Mouse (Mus musculus): ENCODE measurements around the gene Asnsd1.
"Not testable (repeated sequence)": the region's sequence is repeated elsewhere in the genome, so short reads cannot be mapped to it uniquely, and the experiment has no call there.

Asnsd1 gene

DNA sequence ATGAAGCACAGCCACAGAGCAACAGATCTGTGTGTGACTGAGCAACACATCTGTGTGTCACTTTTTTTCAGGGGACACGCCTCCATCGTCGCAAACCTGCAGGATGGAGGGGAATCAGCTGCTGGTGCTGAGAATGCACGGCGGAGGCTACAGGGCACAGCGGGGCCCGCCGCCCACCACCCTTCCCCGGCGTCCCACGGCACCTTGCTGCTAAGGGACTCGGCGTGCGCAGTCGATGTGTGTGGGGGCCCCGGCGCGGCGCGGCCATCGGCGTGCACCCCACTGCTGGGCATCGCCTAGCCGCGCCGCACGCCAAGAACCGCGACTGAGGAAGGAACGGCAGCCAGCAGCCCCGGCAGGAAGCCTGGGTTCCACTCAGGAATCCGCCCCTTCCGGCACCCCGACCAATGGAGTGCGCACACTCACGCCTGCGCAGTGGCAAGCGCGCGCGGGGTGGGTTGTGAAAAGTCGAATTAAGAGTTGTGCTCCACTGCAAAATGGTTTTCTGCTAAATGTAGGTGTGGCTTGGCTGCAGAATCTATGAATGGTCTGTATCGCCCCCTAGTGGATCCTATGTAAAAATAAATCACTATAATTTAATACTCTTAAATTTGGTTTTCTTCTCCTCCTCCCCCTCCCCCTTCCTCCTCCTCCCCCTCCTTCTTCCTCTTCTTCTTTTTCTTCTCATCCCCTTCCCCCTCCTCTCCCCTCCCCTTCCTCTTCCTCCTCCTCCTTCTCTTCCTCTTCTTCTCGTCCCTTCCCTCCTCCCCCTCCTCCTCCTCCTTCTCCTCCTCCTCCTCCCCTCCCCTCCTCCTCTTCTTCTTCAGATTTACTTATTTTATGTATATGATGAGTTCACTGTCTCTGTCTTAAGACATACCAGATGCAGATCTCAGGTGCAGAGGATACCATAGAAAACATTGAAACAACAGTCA lies at the start of gene Asnsd1, which contains the start of the genes Asdurf and Gm28551:
TSS of gene Asnsd1 (minus strand) at position 426 of the 935 bp plus-strand sequence.
TSS of gene Asdurf (minus strand) at position 293 of the 935 bp plus-strand sequence.
TSS of gene Gm28551 (minus strand) at position 341 of the 935 bp plus-strand sequence.
- DNase-seq (ENCODE audit: low read depth, low spot score), result peak; percentile 94

DNA sequence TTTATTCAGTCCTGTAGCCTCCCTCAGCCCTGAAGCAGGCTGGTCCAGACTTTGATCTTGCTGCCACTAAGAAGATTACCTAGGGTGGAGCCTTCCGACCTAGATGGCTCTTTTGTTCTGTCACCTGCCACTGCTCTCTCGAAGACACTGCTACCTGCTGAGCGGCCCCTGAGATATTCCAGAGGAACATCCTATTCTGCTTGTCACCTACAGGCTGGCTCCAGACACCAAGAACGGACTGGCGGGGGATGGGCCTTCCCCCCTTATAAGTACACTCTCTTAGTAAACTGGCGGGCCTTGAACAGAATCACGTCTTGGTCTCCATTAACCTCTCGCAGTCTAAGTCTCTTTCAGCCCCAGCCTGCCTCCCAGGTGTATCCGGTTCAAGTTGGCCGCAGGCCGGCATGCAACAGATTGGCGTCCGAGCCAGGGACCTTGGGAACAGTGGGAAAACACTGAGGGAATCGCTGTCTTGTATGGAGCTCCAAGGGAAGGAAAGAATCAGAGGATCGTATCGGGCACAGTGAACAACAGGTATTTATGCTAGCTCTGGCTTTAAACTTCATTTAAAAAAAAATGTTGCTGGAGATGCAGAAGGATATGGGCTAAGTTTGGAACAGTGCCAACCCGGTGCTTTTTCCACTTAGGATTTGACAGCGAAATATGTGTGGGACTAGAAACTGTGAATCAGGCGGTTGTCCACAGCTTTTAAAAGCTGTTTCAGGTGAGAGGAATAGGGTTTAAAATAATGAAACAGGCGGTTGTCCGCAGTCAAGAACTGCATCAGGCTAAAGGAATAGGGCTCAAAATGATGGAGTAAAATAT lies 41.6 kb upstream of the Asnsd1 start:
- peak; percentile 13 for DNase-seq (ENCODE audit: low read depth, low spot score)

DNA sequence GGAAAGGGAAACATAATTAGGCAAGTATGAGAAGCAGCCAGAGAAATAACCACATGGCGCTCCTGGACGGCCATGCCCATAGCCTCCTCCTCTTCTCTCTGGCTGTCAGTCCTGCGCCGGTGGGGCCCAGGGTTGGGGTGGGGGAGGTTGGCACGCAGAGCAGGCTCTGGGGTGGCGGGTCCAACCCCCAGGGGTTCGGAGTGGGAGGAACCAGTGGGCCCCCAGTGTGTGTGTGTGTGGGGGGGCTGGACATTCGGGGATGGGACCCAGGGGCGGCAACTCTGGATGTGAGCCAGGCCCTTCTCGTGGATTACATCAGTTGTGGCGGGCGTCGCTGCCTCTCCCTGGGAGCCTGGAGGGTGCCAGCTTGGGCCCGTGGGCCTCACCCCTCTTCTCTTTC lies 36.2 kb upstream of the Asnsd1 start:
- no peak for DNase-seq (ENCODE audit: low read depth, low spot score)

DNA sequence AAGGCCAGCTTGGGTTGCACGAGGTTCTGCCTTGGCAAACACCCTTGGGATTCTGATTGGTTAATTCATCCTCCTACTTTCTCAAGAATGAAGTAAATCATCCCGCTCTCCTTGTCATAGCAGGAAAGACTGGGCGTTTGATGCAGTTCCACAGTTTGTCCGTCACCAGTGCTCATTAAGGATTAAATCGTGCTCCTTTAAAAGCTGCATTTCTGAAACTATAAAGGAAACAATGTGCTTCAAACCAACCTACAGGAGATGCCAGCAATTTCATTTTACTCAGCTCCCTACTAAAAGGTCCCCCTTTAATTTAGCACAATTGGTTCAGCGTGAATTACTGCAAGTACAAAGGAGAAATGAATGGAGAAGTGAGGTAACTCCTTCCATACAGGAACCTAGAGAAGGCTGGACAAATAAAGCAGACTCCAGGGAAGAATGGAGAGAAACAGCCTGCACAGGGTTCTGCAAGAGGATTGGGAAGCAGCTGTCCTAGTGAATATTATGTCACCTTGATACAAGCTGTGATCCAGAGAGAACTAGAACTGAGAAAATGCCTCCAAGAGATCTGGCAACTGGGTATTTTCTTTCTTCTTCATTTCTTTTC lies 31.6 kb upstream of the Asnsd1 start:
- DNase-seq (ENCODE audit: low read depth, low spot score), result no peak

DNA sequence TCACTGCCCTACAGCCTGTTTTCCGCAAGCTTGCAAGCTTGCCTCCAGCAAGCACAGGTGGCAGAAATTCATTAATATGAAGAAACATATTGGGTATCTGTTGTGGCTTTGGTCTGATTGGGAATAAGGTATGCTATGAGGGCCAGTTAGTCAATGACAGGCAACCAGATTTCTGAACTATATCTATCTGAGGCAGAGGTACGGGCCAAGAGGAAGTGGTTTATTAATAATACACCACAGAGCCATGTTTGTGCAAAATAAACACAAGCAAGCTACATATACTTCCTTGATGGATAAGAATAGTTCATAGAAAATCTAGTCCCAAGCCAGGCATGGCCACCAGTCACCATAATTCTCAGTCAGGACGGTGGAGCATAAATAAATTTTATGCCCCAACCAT lies 25.2 kb upstream of the Asnsd1 start:
- DNase-seq (ENCODE audit: low read depth, low spot score), result no peak

DNA sequence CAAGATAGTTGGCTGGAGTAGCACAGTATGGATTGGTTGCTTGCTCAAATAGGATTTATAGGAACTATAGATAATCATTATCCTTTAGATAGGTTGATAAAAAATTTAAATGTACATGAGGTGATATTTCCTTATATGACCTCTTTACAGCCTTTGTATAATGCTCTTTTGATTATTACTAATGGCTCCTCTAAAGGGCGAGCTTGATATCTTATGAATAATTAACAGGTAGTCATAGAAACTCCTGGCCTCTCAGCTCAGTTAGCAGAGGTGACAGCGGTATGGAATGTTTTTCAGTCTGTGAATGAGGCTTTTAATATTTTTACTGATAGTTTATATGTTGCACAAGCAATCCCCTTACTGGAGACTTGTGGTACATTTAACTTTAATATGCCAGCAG lies 23.4 kb upstream of the Asnsd1 start:
- not testable (repeated sequence) for DNase-seq (ENCODE audit: low read depth, low spot score)

DNA sequence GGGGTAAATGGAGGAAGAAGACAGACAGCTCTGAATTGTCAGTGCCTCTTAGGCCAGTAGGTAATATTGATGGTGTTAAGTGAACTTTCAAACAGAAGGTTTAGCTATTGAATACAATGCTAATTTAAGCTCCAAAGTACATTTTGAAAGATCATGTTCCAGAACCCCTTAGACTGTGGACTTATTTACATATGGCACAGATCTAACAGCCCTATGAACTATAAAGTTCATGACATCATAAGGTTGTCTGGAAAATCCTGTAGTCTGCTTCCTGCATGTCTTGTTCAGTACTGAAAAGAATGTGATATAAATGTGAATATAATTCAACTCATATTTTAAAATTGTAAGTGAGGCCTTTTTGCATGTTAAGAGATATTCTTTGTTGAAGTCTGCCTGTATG lies 6.4 kb upstream of the Asnsd1 start:
- no peak for DNase-seq (ENCODE audit: low read depth, low spot score)

DNA sequence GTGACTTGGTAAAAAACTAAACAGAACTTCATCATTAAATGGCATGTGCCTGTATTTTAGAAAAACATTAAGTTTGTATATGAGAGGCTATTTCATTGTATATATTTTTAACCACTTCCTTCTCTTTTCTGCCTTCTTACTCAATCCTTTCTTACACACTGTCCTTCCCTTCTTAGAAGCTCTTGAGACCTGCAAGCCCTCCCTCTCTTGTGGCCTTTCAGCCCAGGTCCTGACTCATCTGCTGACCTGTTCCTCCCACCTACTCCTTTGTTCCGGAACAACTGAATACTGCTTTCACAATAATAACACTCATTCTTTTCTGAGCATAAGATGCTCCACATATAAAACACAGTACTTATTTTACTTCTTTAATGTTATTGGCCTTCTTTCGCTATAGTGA lies 11.5 kb downstream of the Asnsd1 start:
- DNase-seq (ENCODE audit: low read depth, low spot score), result no peak

DNA sequence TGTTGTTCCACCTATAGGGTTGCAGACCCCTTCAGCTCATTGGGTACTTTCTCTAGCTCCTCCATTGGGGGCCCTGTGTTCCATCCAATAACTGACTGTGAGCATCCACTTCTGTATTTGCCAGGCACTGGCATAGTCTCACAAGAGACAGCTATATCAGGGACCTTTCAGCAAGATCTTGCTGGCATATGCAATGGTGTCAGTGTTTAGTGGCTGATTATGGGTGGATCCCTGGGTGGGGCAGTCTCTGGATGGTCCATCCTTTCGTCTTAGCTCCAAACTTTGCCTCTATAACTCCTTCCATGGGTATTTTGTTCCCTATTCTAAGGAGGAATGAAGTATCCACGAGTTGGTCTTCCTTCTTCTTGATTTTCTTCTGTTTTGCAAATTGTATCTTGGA lies 15.1 kb downstream of the Asnsd1 start:
- not testable (repeated sequence) for DNase-seq (ENCODE audit: low read depth, low spot score)

DNA sequence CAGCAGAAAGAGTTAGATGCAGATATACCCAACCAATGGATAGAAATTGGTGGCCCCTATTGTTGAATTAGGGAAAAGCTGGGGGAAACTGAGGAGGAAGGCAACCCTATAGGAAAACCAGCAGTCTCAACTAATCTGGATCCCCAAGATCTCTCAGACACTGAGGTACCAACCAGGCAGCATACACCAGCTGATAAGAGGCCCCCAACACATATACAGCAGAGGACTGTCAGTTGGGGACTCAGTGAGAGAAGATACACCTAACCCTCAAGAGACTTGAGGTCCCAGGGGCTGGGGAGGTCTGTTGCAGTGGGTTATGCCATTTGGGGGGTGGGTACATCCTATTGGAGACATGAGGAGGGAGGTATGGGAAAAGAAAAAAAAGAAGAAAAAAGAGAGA lies 17.1 kb downstream of the Asnsd1 start:
- DNase-seq (ENCODE audit: low read depth, low spot score), result no peak

DNA sequence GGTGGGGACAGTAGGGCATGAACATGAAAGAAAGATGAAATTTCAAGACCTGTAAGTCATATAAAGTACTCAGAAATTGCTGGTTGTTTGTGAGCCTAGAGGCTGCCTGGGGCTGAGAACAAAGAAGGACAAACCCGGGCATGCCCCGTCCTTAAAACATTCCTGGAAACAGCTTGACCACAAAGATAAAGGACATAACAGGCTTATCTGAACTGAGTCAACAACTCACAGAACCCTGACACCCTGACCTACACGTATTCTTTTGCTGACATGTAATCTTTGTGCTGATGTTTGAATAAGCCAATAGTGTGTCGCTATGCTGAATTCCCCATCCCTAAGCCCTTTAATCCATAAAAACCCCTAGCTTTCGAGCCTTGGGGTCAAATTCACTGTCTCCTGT lies 19.0 kb downstream of the Asnsd1 start:
- DNase-seq (ENCODE audit: low read depth, low spot score), result not testable (repeated sequence)

DNA sequence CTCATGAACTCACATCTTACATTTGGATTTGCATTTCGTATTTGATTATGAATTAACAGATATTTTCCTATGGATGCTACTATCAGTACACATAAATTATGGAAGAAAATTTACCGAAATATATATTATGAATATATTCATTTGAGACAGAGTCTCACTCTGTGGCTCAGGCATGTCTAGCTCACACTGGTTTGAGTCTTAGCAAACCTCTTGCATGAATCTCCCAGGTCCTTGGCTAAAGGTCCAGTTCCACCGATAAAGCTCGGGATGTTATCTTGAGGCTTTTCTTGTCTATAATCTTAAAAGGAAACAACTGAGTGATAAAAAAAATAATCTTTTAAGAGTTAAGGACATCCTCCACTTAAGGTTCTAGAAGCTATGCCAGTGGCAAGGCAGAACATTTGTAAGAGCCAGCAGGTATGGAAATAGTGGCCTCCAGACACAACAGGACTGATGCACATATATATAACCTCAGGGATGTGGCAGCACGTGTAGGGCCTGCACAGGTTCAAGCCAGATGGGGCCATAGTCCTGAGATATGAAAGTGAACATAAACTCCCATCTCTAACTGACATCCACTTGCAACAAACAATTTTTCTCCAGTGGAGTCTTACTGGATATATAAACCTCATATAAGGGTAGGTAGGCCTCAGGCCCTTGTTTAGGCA lies 27.6 kb downstream of the Asnsd1 start:
- no peak for DNase-seq (ENCODE audit: low read depth, low spot score)

DNA sequence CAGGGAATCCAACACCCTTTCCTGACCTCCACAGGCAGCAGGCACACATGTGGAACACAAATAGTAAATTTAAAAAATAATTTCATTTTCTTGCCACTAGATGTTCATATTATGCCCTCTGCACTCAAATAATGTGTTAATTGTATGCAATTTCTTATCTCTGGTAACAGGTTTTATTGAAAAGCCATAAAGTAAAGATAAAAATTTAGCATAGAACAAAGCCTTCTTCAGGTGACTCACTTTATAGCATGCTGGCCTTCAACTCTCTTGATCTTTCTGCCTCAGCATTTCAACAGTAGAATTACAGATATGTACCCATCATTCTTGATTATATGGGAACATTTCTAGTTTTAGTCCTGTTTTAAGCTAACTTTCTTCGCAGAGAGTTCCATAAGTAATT lies 28.3 kb downstream of the Asnsd1 start:
- DNase-seq (ENCODE audit: low read depth, low spot score), result no peak

DNA sequence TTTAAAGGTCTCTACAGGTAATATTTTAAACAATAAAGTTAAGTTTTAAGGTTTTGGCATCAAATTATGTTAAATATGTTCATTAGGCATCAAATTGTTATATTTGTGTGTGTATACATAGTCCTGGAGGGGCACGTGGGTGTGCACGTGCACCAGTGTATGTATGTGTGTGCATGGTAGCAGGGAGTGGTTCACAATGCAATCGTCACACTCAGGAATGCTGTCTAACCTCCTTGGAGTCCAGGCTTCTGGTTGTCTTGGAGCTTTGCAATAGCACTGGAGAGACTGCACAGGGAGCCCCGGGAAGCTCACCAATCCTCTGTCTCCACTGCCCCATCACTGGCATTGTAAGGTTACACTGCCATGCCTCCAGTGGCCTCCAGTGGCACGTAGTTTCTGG lies 29.3 kb downstream of the Asnsd1 start:
- DNase-seq (ENCODE audit: low read depth, low spot score), result no peak

DNA sequence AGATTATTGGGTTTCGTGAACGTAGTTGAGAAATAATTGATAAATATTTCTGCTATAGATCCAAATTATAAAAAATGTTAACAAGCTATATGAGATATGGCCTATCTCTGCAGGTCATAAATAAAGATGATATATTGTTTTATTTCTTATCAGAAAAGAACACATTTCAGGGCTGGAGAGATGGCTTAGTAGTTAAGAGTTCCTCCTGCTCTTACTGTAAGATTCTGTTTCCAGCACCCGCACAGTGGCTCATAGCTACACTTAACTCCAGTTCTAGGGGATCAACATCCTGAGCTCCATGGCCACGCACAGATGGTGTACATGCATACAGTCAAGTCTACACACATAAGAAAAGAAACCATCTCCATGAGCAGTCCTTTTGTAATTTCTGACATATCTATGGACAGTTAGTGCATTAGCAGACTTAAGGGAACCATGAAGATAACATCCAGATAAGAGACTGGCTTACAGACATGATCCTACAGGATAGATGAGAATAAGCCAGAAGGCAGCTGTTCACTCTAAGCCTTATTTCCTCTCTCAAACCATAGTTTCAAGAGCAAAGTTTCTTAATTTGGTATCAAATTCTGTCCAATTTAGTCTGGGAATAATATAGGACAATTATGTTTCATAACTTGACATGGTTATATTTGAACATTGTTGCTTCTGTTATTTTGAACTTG lies 30.7 kb downstream of the Asnsd1 start:
- no peak for DNase-seq (ENCODE audit: low read depth, low spot score)

DNA sequence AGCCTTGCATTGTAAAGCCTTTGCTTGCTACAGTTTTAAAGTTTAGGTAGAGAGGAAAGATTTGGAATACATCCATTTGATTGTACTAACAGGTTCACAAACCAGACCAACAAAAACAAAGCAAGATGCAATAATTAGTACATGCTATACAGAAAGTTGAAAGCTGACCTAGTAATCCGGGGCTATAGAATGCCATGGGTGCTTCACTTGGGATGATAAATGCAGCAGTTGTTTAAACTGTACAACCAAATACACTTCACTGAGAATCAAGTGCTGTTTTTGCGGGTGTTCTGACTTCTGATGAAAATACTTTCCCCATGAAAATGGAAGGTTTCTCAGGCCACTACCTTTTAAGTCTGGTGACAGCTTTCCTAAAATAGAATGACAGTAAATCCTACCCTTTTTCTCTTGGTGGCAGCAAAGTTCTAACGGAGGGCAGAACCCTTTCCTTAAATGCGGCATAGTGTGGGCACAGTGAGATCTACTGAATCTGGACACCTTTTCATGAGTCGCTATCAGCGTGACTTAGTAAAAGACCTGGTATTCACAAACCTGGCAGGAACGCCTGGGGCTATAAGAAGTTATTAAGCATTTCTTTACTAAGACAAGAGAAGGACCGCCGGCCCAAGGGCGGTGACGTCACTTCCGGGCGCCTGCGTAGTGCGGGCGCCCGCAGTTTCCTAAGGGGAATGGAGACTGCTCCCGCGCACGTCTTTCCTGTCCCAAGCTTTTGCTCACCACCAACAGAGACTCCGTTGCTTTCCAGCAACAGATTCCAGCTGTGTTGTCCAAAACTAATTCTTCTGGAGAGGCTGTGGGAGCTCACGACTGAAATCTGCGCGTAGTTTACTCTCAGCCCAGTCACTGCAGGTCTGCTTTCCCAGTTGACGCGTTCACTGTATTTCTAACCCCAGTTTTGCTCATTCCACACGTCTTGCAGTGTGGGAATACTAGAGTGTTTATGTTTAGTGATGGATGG lies 39.3 kb downstream of the Asnsd1 start, which contains the start of gene Osgepl1:
TSS of gene Osgepl1 (plus strand) at position 636 of the 979 bp plus-strand sequence.
- peak; percentile 90 for DNase-seq (ENCODE audit: low read depth, low spot score)

DNA sequence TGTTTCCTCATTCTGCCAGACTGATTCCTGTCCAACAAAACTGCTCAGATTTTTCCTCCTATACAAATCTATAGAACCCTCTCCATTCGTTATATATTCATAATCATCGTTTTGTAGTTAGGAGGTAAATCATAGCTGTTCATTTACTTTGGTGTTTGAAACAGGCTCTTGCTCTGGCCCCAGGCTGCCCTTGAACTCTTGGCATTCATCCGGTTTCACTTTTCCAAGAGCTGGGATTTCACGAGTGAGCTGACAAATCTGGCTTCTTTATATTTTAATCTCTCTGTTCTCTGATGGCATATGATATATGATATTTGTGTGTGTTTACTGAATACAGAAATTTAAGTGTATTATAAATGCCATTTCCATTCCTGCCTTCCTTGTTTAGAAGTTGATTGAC lies 52.0 kb downstream of the Asnsd1 start:
- no peak for DNase-seq (ENCODE audit: low read depth, low spot score)

DNA sequence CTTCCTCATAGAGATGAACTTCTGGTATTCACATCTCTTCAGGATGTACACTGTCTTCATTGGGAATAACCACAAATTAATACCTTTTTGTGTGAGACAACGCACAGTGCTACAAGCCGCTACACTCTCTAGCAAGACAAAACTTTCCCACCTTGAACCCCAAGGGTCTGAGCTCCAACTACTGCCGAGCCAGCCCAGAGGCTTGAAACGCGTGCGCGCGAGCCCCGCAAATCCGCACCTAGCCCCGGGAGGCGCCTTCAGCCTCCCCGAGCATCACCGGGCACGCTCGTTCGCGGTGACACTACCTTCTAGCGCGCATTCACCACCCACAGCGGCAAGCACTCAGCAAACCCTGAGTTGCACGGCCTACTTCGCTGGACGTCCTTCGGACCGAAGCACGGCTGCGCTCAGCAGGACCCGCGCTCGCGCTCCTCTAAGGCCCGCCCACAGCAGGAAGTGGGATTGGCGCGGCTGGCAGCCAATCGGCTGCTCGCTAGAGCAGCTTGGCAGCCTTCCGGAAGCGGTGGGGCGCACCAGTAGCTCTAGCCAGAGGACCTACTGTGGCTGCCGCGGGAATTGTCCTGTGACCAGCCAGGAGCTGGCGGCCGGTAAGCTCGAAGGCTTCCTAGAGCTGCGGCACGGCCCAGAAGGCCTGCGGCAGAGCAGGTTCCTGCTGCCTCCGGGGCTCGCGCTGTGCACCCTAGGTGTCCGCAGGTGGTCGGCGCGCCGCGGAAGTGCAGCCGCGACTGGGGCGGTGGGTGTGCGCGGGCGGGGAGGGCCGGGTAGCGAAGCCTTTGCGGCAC lies 55.8 kb downstream of the Asnsd1 start, which contains the start of the genes Pms1, Ormdl1 and Gm28778:
TSS of gene Pms1 (minus strand) at position 438 of the 803 bp plus-strand sequence.
TSS of gene Ormdl1 (plus strand) at position 515 of the 803 bp plus-strand sequence.
TSS of gene Gm28778 (plus strand) at position 531 of the 803 bp plus-strand sequence.
- DNase-seq (ENCODE audit: low read depth, low spot score), result peak; percentile 94
